Mouse (Mus musculus) liver, embryonic 16.5 days (tissue): ENCODE data around the gene Ncoa5. TPM values are rescaled to one million over a fixed set of nuclear protein-coding genes. Genes with fewer than 3 reads are reported as not detected.

Experiments used
- ATAC-seq: fragments of 200-750 bp; cut with Nextera tagmentation; 2 replicates; pipeline ENCODE4 v1.8.0; 2017; ENCODE audit warnings: low read depth, mild to moderate bottlenecking, moderate number of reproducible peaks, moderate library complexity
- H3K27ac ChIP-seq: fragments of 300-500 bp; sonication (generic); 2 replicates; pipeline ENCODE4 v1.5.1; 2014; ENCODE audit warnings: mild to moderate bottlenecking, low read length
- H3K27me3 ChIP-seq: fragments of 300-500 bp; sonication (generic); 2 replicates; pipeline ENCODE4 v1.6.1; 2014; ENCODE audit warnings: low read depth, low read length, mixed read lengths; ENCODE audit not compliant: control insufficient read depth, insufficient read depth
- H3K36me3 ChIP-seq: fragments of 300-500 bp; sonication (generic); 2 replicates; pipeline ENCODE4 v1.6.1; 2014; ENCODE audit warnings: mild to moderate bottlenecking; ENCODE audit not compliant: control insufficient read depth, insufficient read depth
- H3K4me1 ChIP-seq: fragments of 300-500 bp; sonication (generic); 2 replicates; pipeline ENCODE4 v1.6.1; 2014; ENCODE audit warnings: low read depth, low read length, mixed read lengths; ENCODE audit not compliant: control insufficient read depth
- H3K4me2 ChIP-seq: fragments of 300-500 bp; sonication (generic); 2 replicates; pipeline ENCODE4 v1.6.1; 2014; ENCODE audit warnings: low read depth, low read length, mixed read lengths
- H3K4me3 ChIP-seq: fragments of 300-500 bp; sonication (generic); 2 replicates; pipeline ENCODE4 v1.5.1; 2014; ENCODE audit warnings: low read depth, mild to moderate bottlenecking, low read length
- H3K9ac ChIP-seq: fragments of 300-500 bp; sonication (generic); 2 replicates; pipeline ENCODE4 v1.6.1; 2014; ENCODE audit warnings: low read depth, low read length
- H3K9me3 ChIP-seq: fragments of 300-500 bp; sonication (generic); replicated peaks from 2 replicates; pipeline ENCODE4 v1.6.1; 2016; ENCODE audit warnings: low read length; ENCODE audit not compliant: control insufficient read depth
- WGBS: fragments of 180-500 bp; shearing (Covaris S2); extraction: QIAGEN DNeasy Blood & Tissue Kit; methylation state at CpG from one replicate; pipeline ENCODE4 v1.1.7; 2014; ENCODE audit not compliant: insufficient replicate concordance; 5-methylcytosine and 5-hydroxymethylcytosine counted together
- polyA plus RNA-seq: library from polyadenylated mRNA; unstranded; fragments of >200 nt; fragmentation: Nextera tagmentation; extraction: Ambion mirVana; gene quantifications from 2 replicates; pipeline ENCODE4 v1.2.1, GENCODE M21; 2015

Ncoa5 gene
- 14.2 and 15.3 TPM in 2 replicates for polyA plus RNA-seq

- peak within 1 kb of the TSS; percentile 84 for H3K4me2 ChIP-seq
- under 1% methylated on average over 98 of the region's 111 CpGs for WGBS
- peak; percentile 95 for ATAC-seq
These were observed at the start of gene Ncoa5 for GRCm38 (mm10) chr2:165034131-165035057. TSS of gene Ncoa5 (minus strand) at chr2:165034867.

GRCm38 (mm10) chr2:165081257-165081656 lies 46.6 kb upstream of the Ncoa5 start:
- no peak overlapping the region for H3K4me2 ChIP-seq
- H3K4me1 ChIP-seq, result no peaks in the 10 kb centered on the region
- 20% methylated on average over 7 of the region's 7 CpGs for WGBS
- H3K4me3 ChIP-seq, result no peak overlapping the region
- H3K9me3 ChIP-seq, result no peaks in the 10 kb centered on the region
- no peaks in the 10 kb centered on the region for H3K36me3 ChIP-seq
- H3K9ac ChIP-seq, result no peak overlapping the region
- H3K27me3 ChIP-seq, result peaks cover 39% of the 10 kb centered on the region
- no peak for ATAC-seq
- H3K27ac ChIP-seq, result no peak overlapping the region

More at GRCm38 (mm10) chr2:165034131-165035057, at the start of gene Ncoa5:
- peaks cover 16% of the 10 kb centered on the region for H3K4me1 ChIP-seq
- peak within 1 kb of the TSS; percentile 94 for H3K9ac ChIP-seq
- no peaks in the 10 kb centered on the region for H3K9me3 ChIP-seq
- H3K36me3 ChIP-seq, result no peaks in the 10 kb centered on the region
- peak within 1 kb of the TSS; percentile 74 for H3K27ac ChIP-seq
- peak within 1 kb of the TSS; percentile 93 for H3K4me3 ChIP-seq
- no peaks in the 10 kb centered on the region for H3K27me3 ChIP-seq

DNA sequence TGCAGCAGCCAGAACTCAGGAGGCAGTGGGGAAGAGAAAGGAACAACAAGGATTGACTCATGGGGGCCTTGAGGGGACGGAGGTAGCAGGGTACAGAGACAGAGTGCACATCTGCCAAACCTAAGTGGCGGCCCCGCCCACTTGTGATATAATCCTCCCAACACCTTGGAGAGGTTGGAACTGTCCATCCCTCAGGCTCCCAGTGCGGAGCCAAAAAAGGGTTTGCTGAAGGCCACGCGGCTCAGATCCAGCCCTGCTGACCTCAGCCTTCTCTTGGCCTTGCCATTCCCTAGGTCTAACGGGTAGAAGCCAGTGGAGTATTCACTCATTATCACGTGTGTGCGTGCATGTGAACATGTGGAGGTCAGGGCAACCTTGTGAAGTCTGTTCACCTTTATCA lies 46.0 kb upstream of the Ncoa5 start:
- WGBS, result 12% methylated on average over 9 of the region's 9 CpGs
- no peak overlapping the region for H3K4me3 ChIP-seq
- no peaks in the 10 kb centered on the region for H3K9me3 ChIP-seq
- no peak for ATAC-seq
- H3K4me1 ChIP-seq, result no peaks in the 10 kb centered on the region
- H3K36me3 ChIP-seq, result no peaks in the 10 kb centered on the region
- no peak overlapping the region for H3K4me2 ChIP-seq
- peaks cover 45% of the 10 kb centered on the region for H3K27me3 ChIP-seq
- no peak overlapping the region for H3K9ac ChIP-seq
- H3K27ac ChIP-seq, result no peak overlapping the region

DNA sequence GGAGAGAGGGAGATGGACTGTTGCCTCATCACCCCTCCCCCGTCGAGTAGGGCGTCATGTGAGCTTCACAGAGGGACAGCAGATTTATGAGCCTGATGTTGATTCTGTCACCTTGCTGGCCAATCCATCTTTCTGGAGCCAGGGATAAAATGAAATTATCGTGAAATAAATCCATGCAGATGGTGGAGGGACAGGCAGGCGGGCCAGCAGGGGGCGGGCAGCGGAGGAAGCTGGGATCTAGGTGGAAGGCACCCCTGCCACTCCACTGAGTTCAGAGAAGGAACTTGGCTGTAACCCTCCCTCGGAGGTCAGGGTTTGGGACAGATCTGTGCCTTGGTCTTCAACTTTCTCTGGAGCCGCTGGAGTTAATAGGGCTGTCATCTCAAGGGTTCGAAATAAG lies 43.9 kb upstream of the Ncoa5 start:
- Histone ChIP-seq H3K9ac (no peak overlapping the region), H3K4me2 (no peak overlapping the region), H3K27ac (no peak overlapping the region), H3K36me3 (no peaks in the 10 kb centered on the region), H3K4me3 (no peak overlapping the region), H3K4me1 (no peaks in the 10 kb centered on the region), H3K9me3 (no peaks in the 10 kb centered on the region), H3K27me3 (peaks cover 54% of the 10 kb centered on the region)
- no peak for ATAC-seq
- WGBS, result 22% methylated on average over 10 of the region's 10 CpGs

GRCm38 (mm10) chr2:165078045-165078444 lies 43.4 kb upstream of the Ncoa5 start:
- ATAC-seq, result no peak
- Histone ChIP-seq H3K9ac (no peak overlapping the region), H3K36me3 (no peaks in the 10 kb centered on the region), H3K4me1 (no peaks in the 10 kb centered on the region), H3K27me3 (peaks cover 58% of the 10 kb centered on the region), H3K4me3 (no peak overlapping the region), H3K4me2 (no peak overlapping the region), H3K27ac (no peak overlapping the region), H3K9me3 (no peaks in the 10 kb centered on the region)
- whole genome bisulfite sequencing, result 41% methylated on average over 8 of the region's 8 CpGs

GRCm38 (mm10) chr2:165077055-165077454 lies 42.4 kb upstream of the Ncoa5 start:
- Histone ChIP-seq H3K36me3 (no peaks in the 10 kb centered on the region), H3K4me3 (no peak overlapping the region), H3K9me3 (no peaks in the 10 kb centered on the region), H3K4me1 (no peaks in the 10 kb centered on the region), H3K27ac (no peak overlapping the region), H3K27me3 (peaks cover 58% of the 10 kb centered on the region), H3K9ac (no peak overlapping the region), H3K4me2 (no peak overlapping the region)
- WGBS, result 11% methylated on average over 9 of the region's 9 CpGs
- ATAC-seq, result no peak

GRCm38 (mm10) chr2:165074937-165075336 lies 40.3 kb upstream of the Ncoa5 start:
- Histone ChIP-seq H3K27ac (no peak overlapping the region), H3K4me2 (no peak overlapping the region), H3K4me3 (no peak overlapping the region), H3K9ac (no peak overlapping the region), H3K27me3 (peaks cover 50% of the 10 kb centered on the region), H3K4me1 (no peaks in the 10 kb centered on the region), H3K9me3 (no peaks in the 10 kb centered on the region), H3K36me3 (no peaks in the 10 kb centered on the region)
- 30% methylated on average over 2 of the region's 2 CpGs for WGBS
- ATAC-seq, result no peak

DNA sequence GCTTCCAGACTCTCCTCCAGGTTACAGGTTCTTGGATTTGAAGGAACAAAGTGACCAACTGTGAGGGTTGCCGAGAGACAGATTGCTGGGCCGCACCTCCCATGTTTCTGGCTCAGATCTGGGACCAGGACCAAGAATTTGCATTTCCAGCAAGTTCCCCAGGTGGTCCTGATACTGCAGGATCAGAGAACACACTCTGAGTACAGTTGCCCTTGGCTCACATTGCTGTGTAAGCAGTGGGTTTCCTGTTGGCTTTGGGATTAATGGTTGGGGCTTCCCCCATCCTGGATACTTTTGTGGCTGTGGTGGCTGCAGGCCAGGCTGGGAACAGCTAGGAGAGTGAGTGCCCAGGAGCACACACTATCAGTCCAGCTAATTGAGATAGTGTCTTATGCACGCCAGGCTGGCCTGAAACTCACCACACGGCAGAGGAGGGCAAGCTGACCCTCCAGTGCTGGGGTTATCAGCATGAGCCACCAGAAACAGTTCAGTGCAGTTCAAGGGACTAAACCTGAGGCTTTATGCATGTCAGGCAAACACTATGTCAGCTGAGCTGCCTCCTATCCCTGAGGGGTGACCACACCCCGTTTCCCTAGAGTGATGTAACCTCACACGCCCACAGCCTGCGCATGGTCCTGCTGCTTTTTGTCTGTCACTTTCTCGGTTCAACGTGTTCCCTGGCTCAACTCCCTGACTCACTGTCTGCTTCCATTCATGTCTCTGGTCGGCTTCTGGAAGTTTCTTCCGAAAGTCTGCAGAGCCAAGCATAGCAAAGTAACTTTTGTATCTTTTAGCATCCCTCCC lies 39.6 kb upstream of the Ncoa5 start:
- Histone ChIP-seq H3K4me2 (no peak overlapping the region), H3K9me3 (no peaks in the 10 kb centered on the region), H3K9ac (no peak overlapping the region), H3K4me1 (no peaks in the 10 kb centered on the region), H3K36me3 (no peaks in the 10 kb centered on the region), H3K4me3 (no peak overlapping the region), H3K27ac (no peak overlapping the region), H3K27me3 (peaks cover 50% of the 10 kb centered on the region)
- WGBS, result 25% methylated on average over 11 of the region's 11 CpGs
- ATAC-seq, result no peak

- H3K4me2 ChIP-seq, result no peak overlapping the region
- no peak for ATAC-seq
- no peak overlapping the region for H3K4me3 ChIP-seq
- H3K27ac ChIP-seq, result no peak overlapping the region
- H3K36me3 ChIP-seq, result no peaks in the 10 kb centered on the region
- H3K27me3 ChIP-seq, result peaks cover 44% of the 10 kb centered on the region
- no peaks in the 10 kb centered on the region for H3K4me1 ChIP-seq
- 20% methylated on average over 9 of the region's 9 CpGs for WGBS
- no peaks in the 10 kb centered on the region for H3K9me3 ChIP-seq
- no peak overlapping the region for H3K9ac ChIP-seq
These were observed 38.7 kb upstream of the Ncoa5 start for GRCm38 (mm10) chr2:165073381-165073781.
